10 mouse cellular contexts compared by ENCODE assay signal in genomic region chr12:90607894-90608293, GRCm38 (mm10).
A peak's percentile ranks its signal among the peaks of the same experiment; 100 is the strongest.
DNase-seq lines count a peak whose midpoint lies in the region; ATAC-seq lines count a peak whose summit lies in the region.
"Had no signal": no experiment of that assay in that cellular context is flagged by ENCODE, and none has a peak within 500 bp of the region (broad histone marks: within the 10 kb centered on the region; RNA-seq: fewer than 3 reads in every experiment).

No protein-coding gene starts in this region.

- H3K4me3 ChIP-seq in hindbrain, embryonic 16.5 days (ENCODE audit: low read length) = no peak overlapping the region
- no peak overlapping the region for H3K4me3 ChIP-seq in hindbrain, embryonic 10.5 days
- no peak overlapping the region for H3K4me3 ChIP-seq in liver, embryonic 12.5 days
- H3K4me3 ChIP-seq in midbrain, embryonic 15.5 days = no peak overlapping the region
- H3K4me3 ChIP-seq: limb, embryonic 12.5 days had no signal

- peak; percentile 50; the same call in 1 of the 2 replicates for ATAC-seq in hindbrain, embryonic 16.5 days
- no peak for ATAC-seq in liver, embryonic 12.5 days
- ATAC-seq in midbrain, embryonic 15.5 days (replicated peaks) = no peak

- H3K9ac ChIP-seq in hindbrain, embryonic 16.5 days (ENCODE audit: low read depth, low read length) = no peak overlapping the region
- no peak overlapping the region for H3K9ac ChIP-seq in liver, embryonic 12.5 days
- no peak overlapping the region for H3K9ac ChIP-seq in midbrain, embryonic 15.5 days
- H3K9ac ChIP-seq: limb, embryonic 12.5 days had no signal

- no peaks in the 10 kb centered on the region for H3K27me3 ChIP-seq in hindbrain, embryonic 16.5 days (replicated peaks; ENCODE audit: control insufficient read depth, insufficient read depth, low read length)
- H3K27me3 ChIP-seq in hindbrain, embryonic 10.5 days (ENCODE audit: insufficient read depth, poor library complexity, severe bottlenecking) = no peaks in the 10 kb centered on the region
- H3K27me3 ChIP-seq in liver, embryonic 12.5 days (replicated peaks) = no peaks in the 10 kb centered on the region
- H3K27me3 ChIP-seq in midbrain, embryonic 15.5 days (replicated peaks) = no peaks in the 10 kb centered on the region
- H3K27me3 ChIP-seq: limb, embryonic 12.5 days had no signal

- H3K4me2 ChIP-seq in hindbrain, embryonic 16.5 days (ENCODE audit: low read length) = no peak overlapping the region
- H3K4me2 ChIP-seq in liver, embryonic 12.5 days = no peak overlapping the region
- H3K4me2 ChIP-seq in midbrain, embryonic 15.5 days = no peak overlapping the region
- H3K4me2 ChIP-seq: limb, embryonic 12.5 days had no signal

- DNase-seq in hindbrain, embryonic 10.5 days (ENCODE audit: low spot score) = no peak
- DNase-seq in cerebellum, adult 9-10 months = peak; percentile 91
- DNase-seq in gastrocnemius, postnatal 10 days = peak; percentile 20
- DNase-seq in left cerebral cortex, postnatal 25 days (ENCODE audit: low spot score in 2 of 2) = peak; percentile 33 to 39
- no peak for DNase-seq in kidney, adult 18-20 months

- no peak overlapping the region for H3K27ac ChIP-seq in hindbrain, embryonic 16.5 days (ENCODE audit: low read depth, low read length)
- no peak overlapping the region for H3K27ac ChIP-seq in hindbrain, embryonic 10.5 days
- H3K27ac ChIP-seq in liver, embryonic 12.5 days = no peak overlapping the region
- H3K27ac ChIP-seq in midbrain, embryonic 15.5 days = no peak overlapping the region
- H3K27ac ChIP-seq: limb, embryonic 12.5 days; macrophage had no signal

- H3K36me3 ChIP-seq in hindbrain, embryonic 16.5 days (ENCODE audit: control insufficient read depth, insufficient read depth, low read length) = no peaks in the 10 kb centered on the region
- H3K36me3 ChIP-seq in hindbrain, embryonic 10.5 days = no peaks in the 10 kb centered on the region
- H3K36me3 ChIP-seq in liver, embryonic 12.5 days = no peaks in the 10 kb centered on the region
- no peaks in the 10 kb centered on the region for H3K36me3 ChIP-seq in midbrain, embryonic 15.5 days (replicated peaks)
- H3K36me3 ChIP-seq: limb, embryonic 12.5 days had no signal

- no peaks in the 10 kb centered on the region for H3K9me3 ChIP-seq in hindbrain, embryonic 16.5 days (ENCODE audit: control insufficient read depth, low read length)
- no peaks in the 10 kb centered on the region for H3K9me3 ChIP-seq in hindbrain, embryonic 10.5 days
- no peaks in the 10 kb centered on the region for H3K9me3 ChIP-seq in liver, embryonic 12.5 days (replicated peaks)
- no peaks in the 10 kb centered on the region for H3K9me3 ChIP-seq in midbrain, embryonic 15.5 days
- H3K9me3 ChIP-seq: limb, embryonic 12.5 days had no signal

- intact Hi-C loops in left cerebral cortex, postnatal 25 days (cut with DNase I) = no loop called here

- WGBS in hindbrain, embryonic 16.5 days = 69% methylated on average over 6 of the region's 6 CpGs
- 87% methylated on average over 6 of the region's 6 CpGs for WGBS in hindbrain, embryonic 10.5 days
- WGBS in liver, embryonic 12.5 days (ENCODE audit: insufficient replicate concordance) = 66% methylated on average over 6 of the region's 6 CpGs
- 75% methylated on average over 6 of the region's 6 CpGs for WGBS in midbrain, embryonic 15.5 days

- no peaks in the 10 kb centered on the region for H3K4me1 ChIP-seq in hindbrain, embryonic 16.5 days (ENCODE audit: control insufficient read depth, insufficient read depth, low read depth, low read length)
- no peaks in the 10 kb centered on the region for H3K4me1 ChIP-seq in hindbrain, embryonic 10.5 days (replicated peaks)
- H3K4me1 ChIP-seq in liver, embryonic 12.5 days = no peaks in the 10 kb centered on the region
- H3K4me1 ChIP-seq in midbrain, embryonic 15.5 days = no peaks in the 10 kb centered on the region
- H3K4me1 ChIP-seq: limb, embryonic 12.5 days had no signal

Comparison
In these comparisons a context has a peak if more than half of its experiments do, and no peak if none do; other contexts are left out.
1. DNase-seq: peak in cerebellum, adult 9-10 months (single experiment), gastrocnemius, postnatal 10 days (single experiment) and left cerebral cortex, postnatal 25 days (2 of 2); none in hindbrain, embryonic 10.5 days (single experiment) and kidney, adult 18-20 months (single experiment).